Mouse (Mus musculus) NIH3T3 (cell line): Measurements from ENCODE around the gene Smr3a.

ENCODE experiments used
- DNase-seq: peaks from one replicate; pipeline ENCODE4 v3.0.0-alpha.2; 2012; ENCODE audit warnings: low read depth

Gene Smr3a

DNA sequence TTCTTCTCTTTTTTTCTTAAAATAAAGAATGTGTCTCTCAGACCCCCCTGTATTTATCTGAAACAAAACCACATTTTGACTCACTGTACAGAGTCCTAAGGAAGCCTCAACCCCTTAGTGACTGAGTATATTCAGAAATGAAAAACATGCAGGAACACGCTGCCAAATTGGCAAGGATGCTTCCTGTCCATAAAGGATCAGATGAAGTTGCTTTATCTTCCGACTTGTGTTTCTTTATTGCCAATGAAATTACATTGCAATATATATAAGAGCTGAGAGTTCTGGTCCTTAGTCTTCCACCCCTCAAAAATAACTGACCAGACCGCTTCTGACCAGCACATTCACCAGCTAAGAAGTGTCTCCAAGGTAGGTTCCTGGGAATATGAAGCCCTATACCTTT, at the start of gene Smr3a:
Gene Smr3a, plus strand, starts transcription at position 301 of the 400 bp plus-strand sequence.
- no peak for DNase-seq

GRCm38 (mm10) chr5:87969201-87969600, 33.1 kb upstream of the Smr3a start, which contains the start of the genes 2310003L06Rik and Gm28434:
Gene 2310003L06Rik (plus strand): TSS chr5:87969459.
Gene Gm28434 (plus strand): TSS chr5:87969517.
- no peak for DNase-seq

DNA sequence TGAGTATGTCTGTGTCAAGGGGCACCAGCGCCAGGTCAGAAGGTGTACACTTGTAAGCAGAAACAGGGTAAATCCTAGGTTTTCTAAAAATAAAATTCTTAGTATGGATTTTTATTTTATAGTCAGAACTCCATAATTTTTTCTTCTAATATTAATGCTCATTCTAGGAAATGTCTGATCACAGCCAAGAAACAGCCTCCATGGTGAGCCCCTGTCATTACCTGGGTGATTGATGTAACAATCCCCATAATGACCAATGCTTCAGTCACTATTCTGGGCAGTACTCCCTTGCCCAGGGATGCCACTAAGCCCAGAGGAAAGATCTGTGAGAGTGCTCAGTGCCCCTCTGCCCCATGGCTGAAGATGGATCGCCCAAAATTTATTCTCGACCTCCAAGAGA, 23.2 kb upstream of the Smr3a start, which contains the start of gene Cabs1:
Gene Cabs1, plus strand, starts transcription at position 301 of the 400 bp plus-strand sequence.
- DNase-seq = no peak

DNA sequence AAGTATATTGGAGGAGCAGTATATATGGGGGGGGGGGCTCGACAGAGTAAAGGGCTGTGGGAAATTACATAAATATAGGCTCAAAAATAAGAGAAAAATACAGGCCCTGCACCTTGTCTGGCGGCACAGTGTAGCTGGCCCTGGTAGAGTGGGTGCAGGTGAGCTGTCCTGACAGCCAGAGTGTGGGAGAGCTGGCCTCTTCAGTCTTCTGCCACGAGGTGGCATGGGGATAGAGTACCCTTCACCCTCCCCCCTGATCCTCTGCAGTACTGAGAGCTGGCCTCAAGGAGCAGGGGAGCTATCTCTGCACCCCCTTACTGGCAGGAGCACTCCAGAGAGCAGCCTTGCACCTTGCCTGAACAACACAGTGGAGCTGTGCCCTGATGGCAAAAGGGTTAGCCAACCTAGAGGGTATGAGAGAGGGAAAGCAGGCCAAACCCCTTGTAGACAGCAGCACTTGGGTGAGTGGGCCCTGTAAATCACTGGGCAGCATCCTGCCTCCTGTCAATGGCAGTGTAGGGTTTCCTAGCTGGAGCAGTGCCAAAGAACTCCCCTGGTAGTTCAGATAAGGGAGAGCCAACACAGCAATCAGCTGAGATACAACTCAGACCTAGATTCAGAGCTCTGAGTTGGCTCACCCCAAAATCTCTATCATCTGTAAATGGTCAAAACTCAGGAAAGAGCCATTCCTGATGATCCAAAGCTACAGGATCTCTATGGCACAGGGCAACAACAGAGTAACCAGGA, 19.7 kb upstream of the Smr3a start:
- DNase-seq = no peak

- DNase-seq = no peak
Observed at GRCm38 (mm10) chr5:88005241-88005640, 2.9 kb downstream of the Smr3a start.
